14 mouse cellular contexts compared by ENCODE assay signal in the genomic region with DNA sequence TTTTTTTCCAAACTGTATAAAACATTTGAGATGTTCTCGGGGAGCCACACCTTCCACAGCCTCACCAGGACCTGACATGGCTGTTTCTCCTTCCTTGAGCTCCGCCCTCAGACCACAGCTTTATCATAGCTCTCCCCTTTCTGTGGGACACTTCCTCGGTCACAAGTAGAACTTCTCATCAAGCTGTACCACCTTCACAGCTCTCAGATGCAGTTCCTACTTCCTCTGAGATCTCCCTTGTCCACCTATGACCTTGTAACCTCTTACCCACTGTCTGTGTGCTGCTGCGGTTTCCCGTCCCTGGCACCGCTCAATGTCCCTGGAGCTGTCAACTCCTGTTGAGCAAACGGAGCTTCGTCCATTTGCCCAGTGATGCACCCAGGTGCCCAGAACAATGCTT.
DNase-seq lines count a peak whose midpoint lies in the region; ATAC-seq and TF ChIP-seq lines count a peak whose summit lies in the region.
"Had no signal": no experiment of that assay in that cellular context is flagged by ENCODE, and none has a peak within 500 bp of the region (broad histone marks: within the 10 kb centered on the region; RNA-seq: fewer than 3 reads in every experiment).

No protein-coding gene starts in this region.

- 73% methylated on average over 8 of the region's 8 CpGs for WGBS in lung, postnatal 0 days
- 34% methylated on average over 8 of the region's 8 CpGs for WGBS in liver, embryonic 11.5 days

- H3K27ac ChIP-seq in lung, postnatal 0 days (ENCODE audit: low read length), result no peak overlapping the region
- no peak overlapping the region; the same call in 1 of the 2 replicates for H3K27ac ChIP-seq in liver, embryonic 11.5 days (ENCODE audit: low read depth, low read length)
- H3K27ac ChIP-seq: lung, embryonic 15.5 days had no signal

- TF ChIP-seq EP300 in lung, postnatal 0 days (IDR thresholded peaks at IDR 0.05), result no peak

- no peaks in the 10 kb centered on the region for H3K4me1 ChIP-seq in lung, postnatal 0 days (ENCODE audit: insufficient read depth, low read depth, low read length)
- peaks cover 37% of the 10 kb centered on the region for H3K4me1 ChIP-seq in G1E (ENCODE audit: insufficient read depth, low read depth, low read length)
- peaks cover 9% of the 10 kb centered on the region for H3K4me1 ChIP-seq in liver, embryonic 11.5 days (replicated peaks; ENCODE audit: control insufficient read depth, insufficient read depth, low read length)

- no peak overlapping the region for H3K4me2 ChIP-seq in lung, postnatal 0 days (replicated peaks; ENCODE audit: low read depth, low read length)
- peak overlapping the region; percentile 27 for H3K4me2 ChIP-seq in liver, embryonic 11.5 days
- H3K4me2 ChIP-seq: lung, embryonic 15.5 days had no signal

- no peak for DNase-seq in lung, postnatal 0 days (ENCODE audit: low spot score)
- no peak for DNase-seq in lung, postnatal 25 days (ENCODE audit: low spot score)
- peak; percentile 22 for DNase-seq in G1E (ENCODE audit: low spot score)
- DNase-seq in liver, embryonic 11.5 days (ENCODE audit: low spot score), result no peak
- DNase-seq in frontal cortex, postnatal 14 days (ENCODE audit: low spot score in 2 of 2), result no peak
- DNase-seq in gastrocnemius, postnatal 25 days, result no peak
- DNase-seq: cerebellum, postnatal 36 days; heart, postnatal 14 days; left cerebral cortex, postnatal 4 days; thymus, adult 18-20 months had no signal

- ATAC-seq in lung, postnatal 0 days, result peak; percentile 29; the same call in 1 of the 2 replicates
- 0 out of 2 replicates have a peak, but pooled peaks have one; percentile 28 for ATAC-seq in G1E (ENCODE audit: extremely low read depth, insufficient number of reproducible peaks, low FRiP score, poor library complexity, severe bottlenecking)
- no peak for ATAC-seq in liver, embryonic 11.5 days (replicated peaks; ENCODE audit: low FRiP score)
- peak; percentile 83 for ATAC-seq in neutrophil, adult 5-6 weeks (ENCODE audit: extremely low read depth, insufficient number of reproducible peaks, low FRiP score, poor library complexity, severe bottlenecking)
- ATAC-seq: forebrain, embryonic 14.5 days; intestine, postnatal 0 days had no signal

- no peak overlapping the region for H3K4me3 ChIP-seq in lung, postnatal 0 days (ENCODE audit: low read depth, low read length)
- H3K4me3 ChIP-seq in G1E (ENCODE audit: low read depth, low read length), result 0 out of 2 replicates have a peak overlapping the region, but pooled peaks have one; percentile 44
- H3K4me3 ChIP-seq in liver, embryonic 11.5 days (ENCODE audit: low read depth, low read length), result no peak overlapping the region
- H3K4me3 ChIP-seq: lung, embryonic 15.5 days had no signal

- H3K36me3 ChIP-seq in lung, postnatal 0 days (ENCODE audit: insufficient read depth, low read length), result no peaks in the 10 kb centered on the region
- H3K36me3 ChIP-seq in G1E (replicated peaks), result peaks cover 7% of the 10 kb centered on the region
- no peaks in the 10 kb centered on the region for H3K36me3 ChIP-seq in liver, embryonic 11.5 days (ENCODE audit: control insufficient read depth, insufficient read depth, low read length)
- H3K36me3 ChIP-seq: lung, embryonic 15.5 days had no signal

- H3K9ac ChIP-seq in lung, postnatal 0 days (replicated peaks; ENCODE audit: low read depth), result no peak overlapping the region
- no peak overlapping the region for H3K9ac ChIP-seq in liver, embryonic 11.5 days (ENCODE audit: low read depth, low read length)
- H3K9ac ChIP-seq: lung, embryonic 15.5 days had no signal

- TF ChIP-seq CTCF in lung, postnatal 0 days (IDR thresholded peaks at IDR 0.05), result no peak
- TF ChIP-seq CTCF in G1E (IDR thresholded peaks at IDR 0.05; ENCODE audit: low read depth, low read length), result no peak

- H3K9me3 ChIP-seq in lung, postnatal 0 days (ENCODE audit: low read length), result no peaks in the 10 kb centered on the region
- no peaks in the 10 kb centered on the region for H3K9me3 ChIP-seq in G1E (replicated peaks)
- H3K9me3 ChIP-seq in liver, embryonic 11.5 days (ENCODE audit: control insufficient read depth, low read length), result no peaks in the 10 kb centered on the region
- H3K9me3 ChIP-seq: lung, embryonic 15.5 days had no signal

- H3K27me3 ChIP-seq in lung, postnatal 0 days (replicated peaks; ENCODE audit: insufficient read depth, low read length), result no peaks in the 10 kb centered on the region
- no peaks in the 10 kb centered on the region; the same call in 1 of the 2 replicates for H3K27me3 ChIP-seq in G1E (ENCODE audit: insufficient read depth, low read length)
- H3K27me3 ChIP-seq in liver, embryonic 11.5 days (replicated peaks; ENCODE audit: control insufficient read depth, insufficient read depth, low read length), result no peaks in the 10 kb centered on the region
- H3K27me3 ChIP-seq: lung, embryonic 15.5 days had no signal
